Mouse (Mus musculus): ENCODE results near the gene Olfr575. TPM values are rescaled to one million over a fixed set of nuclear protein-coding genes. Genes with fewer than 3 reads are reported as not detected.
A peak's percentile ranks its signal among the peaks of the same experiment; 100 is the strongest.

Gene Olfr575
- polyA plus RNA-seq, 2 experiments, result not detected

DNA sequence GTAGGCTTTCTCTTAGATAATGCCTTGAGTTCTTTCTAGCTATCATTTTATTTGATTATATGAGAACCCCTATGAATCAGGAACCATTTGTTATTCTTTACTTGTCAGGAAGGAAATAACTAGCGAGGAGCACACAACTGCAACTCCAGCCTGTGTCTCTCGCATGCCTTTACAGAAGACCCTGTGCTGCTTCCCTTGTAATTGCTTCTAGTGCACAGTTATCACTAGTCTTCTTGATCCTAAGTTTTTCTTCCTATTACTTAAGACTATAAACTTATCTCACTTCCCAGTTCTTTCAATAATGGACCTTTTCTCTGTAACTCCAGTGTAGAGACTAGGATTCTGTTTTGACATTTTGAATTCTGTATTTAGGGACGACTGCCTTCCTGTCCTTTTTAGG lies 438 bp downstream of the Olfr575 start:
- H3K36me3 ChIP-seq (replicated peaks; ENCODE audit: control insufficient read depth, insufficient read depth, low read depth), result no peaks in the 10 kb centered on the region
- ATAC-seq (ENCODE audit: insufficient read depth) (peak; percentile 54; the same call in 1 of the 2 replicates), DNase-seq (ENCODE audit: low read depth in 3 of 3, low spot score in 3 of 3) (no peak)
- peak overlapping the region; percentile 75 for H3K27ac ChIP-seq
- H3K4me2 ChIP-seq (ENCODE audit: low read depth), result peak overlapping the region; percentile 3; the same call in 1 of the 2 replicates
- WGBS (ENCODE audit: insufficient replicate concordance), result 35% methylated on average over 3 of the region's 3 CpGs
- TF ChIP-seq CTCF (IDR thresholded peaks at IDR 0.05; ENCODE audit: low read depth), result no peak
- TF ChIP-seq EP300 (IDR thresholded peaks at IDR 0.05; ENCODE audit: low read depth), result no peak
- H3K4me3 ChIP-seq (ENCODE audit: insufficient read depth in 1 of 2, low read depth in 2 of 2, low read length in 2 of 2), result no peak overlapping the region
- H3K27me3 ChIP-seq (ENCODE audit: control insufficient read depth, insufficient read depth, low read length), result no peaks in the 10 kb centered on the region
- no peaks in the 10 kb centered on the region for H3K9me3 ChIP-seq (ENCODE audit: control insufficient read depth, low read length)
- no peak overlapping the region for H3K9ac ChIP-seq (replicated peaks)
- peaks cover 5% of the 10 kb centered on the region in 2 experiments for H3K4me1 ChIP-seq (replicated peaks; ENCODE audit: control insufficient read depth in 2 of 2, insufficient read depth in 2 of 2, low read length in 1 of 2)

GRCm38 (mm10) chr7:102950732-102951131 lies 7.8 kb downstream of the Olfr575 start:
- DNase-seq (ENCODE audit: low read depth in 3 of 3, low spot score in 3 of 3) (no peak), ATAC-seq (ENCODE audit: insufficient read depth) (no peak)
- Histone ChIP-seq H3K4me2 (ENCODE audit: low read depth) (no peak overlapping the region), H3K4me3 (ENCODE audit: insufficient read depth in 1 of 2, low read depth in 2 of 2, low read length in 2 of 2) (no peak overlapping the region), H3K9me3 (ENCODE audit: control insufficient read depth, low read length) (no peaks in the 10 kb centered on the region), H3K27ac (no peak overlapping the region), H3K36me3 (replicated peaks; ENCODE audit: control insufficient read depth, insufficient read depth, low read depth) (no peaks in the 10 kb centered on the region), H3K4me1 (replicated peaks; ENCODE audit: control insufficient read depth in 2 of 2, insufficient read depth in 2 of 2, low read length in 1 of 2) (no peaks in the 10 kb centered on the region), H3K9ac (replicated peaks) (no peak overlapping the region), H3K27me3 (ENCODE audit: control insufficient read depth, insufficient read depth, low read length) (no peaks in the 10 kb centered on the region)
- WGBS (ENCODE audit: insufficient replicate concordance), result 30% methylated on average over 1 of the region's 1 CpGs
- TF ChIP-seq CTCF (IDR thresholded peaks at IDR 0.05; ENCODE audit: low read depth) (no peak), EP300 (IDR thresholded peaks at IDR 0.05; ENCODE audit: low read depth) (no peak)

DNA sequence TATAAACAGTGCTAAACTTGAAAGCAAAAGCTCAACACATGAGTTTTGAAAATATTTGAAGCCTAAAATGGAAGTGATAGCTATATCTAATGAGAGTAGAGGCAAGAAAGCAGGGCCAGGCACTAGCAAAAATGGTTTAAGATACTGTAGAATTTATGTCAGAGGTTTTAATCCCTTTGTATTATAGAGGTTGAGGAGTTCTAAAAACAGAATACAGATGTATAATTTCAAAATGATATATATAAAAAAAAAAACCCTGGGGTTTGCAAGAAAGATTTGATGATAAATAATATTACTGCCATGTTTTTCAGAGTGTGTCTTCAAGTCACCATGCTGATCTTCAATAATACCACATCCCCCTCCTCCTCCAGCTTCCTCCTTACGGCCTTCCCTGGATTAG lies 10.4 kb downstream of the Olfr575 start, which contains the start of gene Olfr574:
Gene Olfr574, plus strand, starts transcription at position 301 of the 400 bp plus-strand sequence.
- ATAC-seq (ENCODE audit: insufficient read depth), result no peak
- TF ChIP-seq CTCF (IDR thresholded peaks at IDR 0.05; ENCODE audit: low read depth) (no peak), EP300 (IDR thresholded peaks at IDR 0.05; ENCODE audit: low read depth) (no peak)
- whole genome bisulfite sequencing (ENCODE audit: insufficient replicate concordance), result 63% methylated on average over 1 of the region's 1 CpGs

GRCm38 (mm10) chr7:102943417-102943816 lies 15.2 kb downstream of the Olfr575 start:
- ATAC-seq (ENCODE audit: insufficient read depth), result peak; percentile 85

More for the DNA sequence above, 10.4 kb downstream of the Olfr575 start, which contains the start of gene Olfr574:
- no peak for DNase-seq (ENCODE audit: low read depth in 3 of 3, low spot score in 3 of 3)
- no peaks in the 10 kb centered on the region for H3K9me3 ChIP-seq (ENCODE audit: control insufficient read depth, low read length)
- no peaks in the 10 kb centered on the region for H3K4me1 ChIP-seq (replicated peaks; ENCODE audit: control insufficient read depth in 2 of 2, insufficient read depth in 2 of 2, low read length in 1 of 2)
- H3K4me2 ChIP-seq (ENCODE audit: low read depth), result no peak within 1 kb of the TSS
- H3K9ac ChIP-seq (replicated peaks), result no peak within 1 kb of the TSS
- H3K27ac ChIP-seq, result no peak within 1 kb of the TSS
- no peaks in the 10 kb centered on the region for H3K36me3 ChIP-seq (replicated peaks; ENCODE audit: control insufficient read depth, insufficient read depth, low read depth)
- H3K27me3 ChIP-seq (ENCODE audit: control insufficient read depth, insufficient read depth, low read length), result no peaks in the 10 kb centered on the region
- no peak within 1 kb of the TSS for H3K4me3 ChIP-seq (ENCODE audit: insufficient read depth in 1 of 2, low read depth in 2 of 2, low read length in 2 of 2)

DNA sequence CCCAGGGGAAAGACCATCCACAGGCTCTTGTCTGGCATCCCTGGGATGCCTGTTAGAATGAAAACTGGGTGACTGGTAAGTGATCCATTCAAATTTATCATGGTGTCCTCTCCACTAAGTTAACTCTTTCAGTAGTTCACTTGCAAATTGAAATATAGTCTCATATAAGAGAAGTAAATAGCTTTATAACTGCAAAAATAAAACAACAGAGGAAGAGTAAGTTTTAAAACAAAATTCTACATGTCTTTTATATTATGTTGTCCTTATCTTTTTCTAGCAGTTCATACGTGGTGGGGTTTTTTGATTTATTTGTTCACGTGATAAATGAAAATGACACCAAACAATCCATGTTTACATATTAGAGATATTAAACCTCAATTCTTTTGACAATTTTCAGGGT lies 16.1 kb downstream of the Olfr575 start, which contains the start of gene Olfr573-ps1:
Gene Olfr573-ps1, minus strand, starts transcription at position 101 of the 400 bp plus-strand sequence.
- Histone ChIP-seq H3K4me2 (ENCODE audit: low read depth) (no peak within 1 kb of the TSS), H3K9me3 (ENCODE audit: control insufficient read depth, low read length) (no peaks in the 10 kb centered on the region), H3K27ac (no peak within 1 kb of the TSS), H3K36me3 (replicated peaks; ENCODE audit: control insufficient read depth, insufficient read depth, low read depth) (no peaks in the 10 kb centered on the region), H3K27me3 (ENCODE audit: control insufficient read depth, insufficient read depth, low read length) (no peaks in the 10 kb centered on the region), H3K4me3 (ENCODE audit: insufficient read depth in 1 of 2, low read depth in 2 of 2, low read length in 2 of 2) (no peak within 1 kb of the TSS), H3K9ac (replicated peaks) (no peak within 1 kb of the TSS), H3K4me1 (replicated peaks; ENCODE audit: control insufficient read depth in 2 of 2, insufficient read depth in 2 of 2, low read length in 1 of 2) (no peaks in the 10 kb centered on the region)
- no peak for DNase-seq (ENCODE audit: low read depth in 3 of 3, low spot score in 3 of 3)
- ATAC-seq (ENCODE audit: insufficient read depth), result no peak
- no peak for TF ChIP-seq CTCF (IDR thresholded peaks at IDR 0.05; ENCODE audit: low read depth)
- TF ChIP-seq EP300 (IDR thresholded peaks at IDR 0.05; ENCODE audit: low read depth), result no peak
- WGBS (ENCODE audit: insufficient replicate concordance), result 75% methylated on average over 2 of the region's 2 CpGs

More at GRCm38 (mm10) chr7:102943417-102943816, 15.2 kb downstream of the Olfr575 start:
- H3K27me3 ChIP-seq (ENCODE audit: control insufficient read depth, insufficient read depth, low read length), result no peaks in the 10 kb centered on the region
- H3K9me3 ChIP-seq (ENCODE audit: control insufficient read depth, low read length), result no peaks in the 10 kb centered on the region
- no peaks in the 10 kb centered on the region for H3K4me1 ChIP-seq (replicated peaks; ENCODE audit: control insufficient read depth in 2 of 2, insufficient read depth in 2 of 2, low read length in 1 of 2)
- DNase-seq (ENCODE audit: low read depth in 3 of 3, low spot score in 3 of 3), result no peak
- WGBS (ENCODE audit: insufficient replicate concordance), result 43% methylated on average over 1 of the region's 1 CpGs
- no peak for TF ChIP-seq CTCF (IDR thresholded peaks at IDR 0.05; ENCODE audit: low read depth)
- peak; percentile 43; the same call in 1 of the 2 replicates for TF ChIP-seq EP300 (IDR thresholded peaks at IDR 0.05; ENCODE audit: low read depth)
- no peak overlapping the region for H3K4me3 ChIP-seq (ENCODE audit: insufficient read depth in 1 of 2, low read depth in 2 of 2, low read length in 2 of 2)
- H3K4me2 ChIP-seq (ENCODE audit: low read depth), result no peak overlapping the region
- H3K9ac ChIP-seq (replicated peaks), result no peak overlapping the region
- no peaks in the 10 kb centered on the region for H3K36me3 ChIP-seq (replicated peaks; ENCODE audit: control insufficient read depth, insufficient read depth, low read depth)
- no peak overlapping the region for H3K27ac ChIP-seq

Data from liver, embryonic 14.5 days (tissue).